8 mouse cellular contexts compared by ENCODE assay signal in genomic region chr2:45109161-45109950, GRCm38 (mm10). TPM values are rescaled to one million over a fixed set of nuclear protein-coding genes. Genes with fewer than 3 reads are reported as not detected.
A peak's percentile ranks its signal among the peaks of the same experiment; 100 is the strongest.
DNase-seq lines count a peak whose midpoint lies in the region; ATAC-seq and TF ChIP-seq lines count a peak whose summit lies in the region.

No protein-coding gene starts in this region.

- DNase-seq in adrenal gland, adult (ENCODE audit: inconsistent age in 2 of 2, low spot score in 1 of 2), result peak; percentile 67 to 87
- DNase-seq in adrenal gland, postnatal 4 days (ENCODE audit: low spot score in 2 of 2), result no peak
- DNase-seq in heart, postnatal 10 days, result peak; percentile 55 to 65
- DNase-seq in retina, postnatal 1 day, result peak; percentile 71
- no peak for DNase-seq in ovary, postnatal 14 days (ENCODE audit: low spot score)

- H3K4me3 ChIP-seq in E14TG2a.4 (replicated peaks; ENCODE audit: low read length), result peak overlapping the region; percentile 82
- H3K4me3 ChIP-seq in embryonic facial prominence, embryonic 13.5 days, result peak overlapping the region; percentile 77
- H3K4me3 ChIP-seq in liver, embryonic 12.5 days, result peak overlapping the region; percentile 97

- no peak for ATAC-seq in embryonic facial prominence, embryonic 13.5 days (ENCODE audit: insufficient number of reproducible peaks, insufficient read depth, low FRiP score, low TSS enrichment, low read depth)
- peak; percentile 66 for ATAC-seq in liver, embryonic 12.5 days

- intact Hi-C loops in heart, postnatal 10 days (cut with DNase I), result loop anchor here (2.0 to 10.0 kb wide), 3 partner anchors 72 to 1333 kb away; no protein-coding TSS in a partner anchor

- H3K4me2 ChIP-seq in embryonic facial prominence, embryonic 13.5 days, result peak overlapping the region; percentile 68
- peak overlapping the region; percentile 94 for H3K4me2 ChIP-seq in liver, embryonic 12.5 days

- H3K27ac ChIP-seq in embryonic facial prominence, embryonic 13.5 days, result peak overlapping the region; percentile 97
- H3K27ac ChIP-seq in liver, embryonic 12.5 days, result peak overlapping the region; percentile 95

- peak overlapping the region; percentile 99 for H3K9ac ChIP-seq in embryonic facial prominence, embryonic 13.5 days
- H3K9ac ChIP-seq in liver, embryonic 12.5 days, result peak overlapping the region; percentile 99

- no peaks in the 10 kb centered on the region for H3K9me3 ChIP-seq in E14TG2a.4 (ENCODE audit: low read length)
- no peaks in the 10 kb centered on the region for H3K9me3 ChIP-seq in embryonic facial prominence, embryonic 13.5 days
- H3K9me3 ChIP-seq in liver, embryonic 12.5 days (replicated peaks), result no peaks in the 10 kb centered on the region

- peaks cover 84% of the 10 kb centered on the region for H3K27me3 ChIP-seq in E14TG2a.4 (ENCODE audit: insufficient read depth, low read length)
- H3K27me3 ChIP-seq in embryonic facial prominence, embryonic 13.5 days, result peaks cover 51% of the 10 kb centered on the region
- peaks cover 6% of the 10 kb centered on the region; the same call in 1 of the 2 replicates for H3K27me3 ChIP-seq in liver, embryonic 12.5 days (replicated peaks)

- no peak for TF ChIP-seq CTCF in E14TG2a.4 (conservative IDR thresholded peaks at IDR 0.05; ENCODE audit: low read length)

- no peaks in the 10 kb centered on the region for H3K36me3 ChIP-seq in E14TG2a.4 (ENCODE audit: insufficient read depth, low read length)
- H3K36me3 ChIP-seq in embryonic facial prominence, embryonic 13.5 days, result no peaks in the 10 kb centered on the region; the same call in 1 of the 2 replicates
- H3K36me3 ChIP-seq in liver, embryonic 12.5 days, result peaks cover 23% of the 10 kb centered on the region

- H3K4me1 ChIP-seq in E14TG2a.4 (replicated peaks; ENCODE audit: low read depth, low read length), result peaks cover 33% of the 10 kb centered on the region
- peaks cover 25% of the 10 kb centered on the region for H3K4me1 ChIP-seq in embryonic facial prominence, embryonic 13.5 days
- peaks cover 58% of the 10 kb centered on the region for H3K4me1 ChIP-seq in liver, embryonic 12.5 days

- WGBS in embryonic facial prominence, embryonic 13.5 days, result 1% methylated on average over 47 of the region's 74 CpGs
- under 1% methylated on average over 72 of the region's 74 CpGs for WGBS in liver, embryonic 12.5 days (ENCODE audit: insufficient replicate concordance)

RNA-seq across cellular contexts. Expression of gene Zeb2, which starts 7.8 kb away (rescaled TPM):
- 100 to 1,000 TPM; 169 to 173 TPM for total RNA-seq in adrenal gland, postnatal 4 days (2021)
- 85.7 and 96.4 TPM in 2 replicates for polyA plus RNA-seq in embryonic facial prominence, embryonic 13.5 days (2015; fragmentation: Nextera tagmentation; extraction: Ambion mirVana)
- total RNA-seq in heart, postnatal 10 days (2021), result 10 to 100 TPM; 62.7 to 77.7 TPM
- polyA plus RNA-seq in liver, embryonic 12.5 days (2016; fragmentation: Nextera tagmentation; extraction: Ambion mirVana), result 22.1 and 24.3 TPM in 2 replicates

Comparison
In these comparisons a context has a peak if more than half of its experiments do, and no peak if none do; other contexts are left out.
1. DNase-seq: peak in adrenal gland, adult (2 of 2), heart, postnatal 10 days (2 of 2) and retina, postnatal 1 day (single experiment); none in adrenal gland, postnatal 4 days (0 of 2) and ovary, postnatal 14 days (single experiment).
2. Peak in every context shown above with its lines, with median percentiles within 50 percentile points of each other: H3K4me3 ChIP-seq.